Mouse (Mus musculus) limb, embryonic 14.5 days (tissue): Measurements from ENCODE around the gene Fam83b. TPM values are rescaled to one million over a fixed set of nuclear protein-coding genes. Genes with fewer than 3 reads are reported as not detected.
A peak's percentile ranks its signal among the peaks of the same experiment; 100 is the strongest.

Experiments used
- ATAC-seq: fragments of 200-750 bp; cut with Nextera tagmentation; 2 replicates; pipeline ENCODE4 v1.8.0; 2017; ENCODE audit warnings: low read depth, moderate number of reproducible peaks, moderate TSS enrichment; ENCODE audit not compliant: low FRiP score
- DNase-seq: peaks from one replicate; pipeline ENCODE4 v3.0.0-alpha.2; 2015; ENCODE audit warnings: low spot score
- H3K27ac ChIP-seq: fragments of 300-500 bp; sonication (generic); replicated peaks from 2 replicates; pipeline ENCODE4 v1.5.1; 2014; ENCODE audit warnings: low read depth, mild to moderate bottlenecking, low read length, moderate library complexity, mixed read lengths
- H3K27me3 ChIP-seq: fragments of 300-500 bp; sonication (generic); 2 replicates; pipeline ENCODE4 v1.6.1; 2014; ENCODE audit warnings: low read length, mixed read lengths; ENCODE audit not compliant: control insufficient read depth, insufficient read depth
- H3K36me3 ChIP-seq: fragments of 300-500 bp; sonication (generic); 2 replicates; pipeline ENCODE4 v1.6.1; 2014; ENCODE audit warnings: mild to moderate bottlenecking, low read length, moderate library complexity, mixed read lengths; ENCODE audit not compliant: control insufficient read depth, insufficient read depth
- H3K4me1 ChIP-seq: fragments of 300-500 bp; sonication (generic); 2 replicates; pipeline ENCODE4 v1.6.1; 2014; ENCODE audit warnings: antibody characterized with exemption, low read length, mixed read lengths; ENCODE audit not compliant: control insufficient read depth, insufficient read depth
- H3K4me2 ChIP-seq: fragments of 300-500 bp; sonication (generic); replicated peaks from 2 replicates; pipeline ENCODE4 v1.6.1; 2014; ENCODE audit warnings: low read depth, mild to moderate bottlenecking, low read length, moderate library complexity; ENCODE audit not compliant: severe bottlenecking
- H3K4me3 ChIP-seq: fragments of 300-500 bp; sonication (generic); replicated peaks from 2 replicates; pipeline ENCODE4 v1.5.1; 2014; ENCODE audit warnings: low read length
- H3K9ac ChIP-seq: fragments of 300-500 bp; sonication (generic); 2 replicates; pipeline ENCODE4 v1.6.1; 2014; ENCODE audit warnings: mild to moderate bottlenecking, low read depth, low read length, moderate library complexity; ENCODE audit not compliant: severe bottlenecking
- H3K9me3 ChIP-seq: fragments of 300-500 bp; sonication (generic); 2 replicates; pipeline ENCODE4 v1.6.1; 2016; ENCODE audit warnings: low read length; ENCODE audit not compliant: control insufficient read depth
- POLR2A ChIP-seq: fragments of 200-500 bp; IDR thresholded peaks from 2 replicates; pipeline ENCODE4 v1.8.0; 2012; ENCODE audit warnings: inconsistent platforms, mild to moderate bottlenecking, moderate library complexity, borderline replicate concordance; ENCODE audit not compliant: insufficient read depth, insufficient read length; ENCODE audit errors: extremely low read depth
- WGBS: fragments of 180-500 bp; shearing (Covaris S2); extraction: QIAGEN DNeasy Blood & Tissue Kit; methylation state at CpG from one replicate; pipeline ENCODE4 v1.1.7; 2014; 5-methylcytosine and 5-hydroxymethylcytosine counted together
- polyA plus RNA-seq, 2 experiments: library from polyadenylated mRNA; depleted of rRNA in 1 of 2; stranded (reverse) in 1 of 2; unstranded in 1 of 2; fragments of >200 nt; fragmentation: Nextera tagmentation in 1 of 2; extraction: Ambion mirVana in 1 of 2; gene quantifications; 2 replicates each; pipeline versions ENCODE4 v1.2.1 to v1.2.3; 2012 to 2014

Fam83b gene
- polyA plus RNA-seq (2012; rRNA removed) (1.3 and 2.0 TPM in 2 replicates), polyA plus RNA-seq (2014; fragmentation: Nextera tagmentation; extraction: Ambion mirVana) (7.7 and 8.6 TPM in 2 replicates)

- no peaks in the 10 kb centered on the region for H3K36me3 ChIP-seq
- 2% methylated on average over 30 of the region's 40 CpGs for WGBS
- no peak within 1 kb of the TSS for H3K27ac ChIP-seq
- TF ChIP-seq POLR2A: no peak
- H3K4me2 ChIP-seq: peak within 1 kb of the TSS; percentile 92
- 0 out of 2 replicates have a peak, but pooled peaks cover 3% of the 10 kb centered on the region for H3K27me3 ChIP-seq
- peak within 1 kb of the TSS; percentile 50 for H3K4me3 ChIP-seq
- peak; percentile 55; the same call in 1 of the 2 replicates for ATAC-seq
- no peaks in the 10 kb centered on the region; the same call in 1 of the 2 replicates for H3K9me3 ChIP-seq
- no peaks in the 10 kb centered on the region for H3K4me1 ChIP-seq
- peak; percentile 44 for DNase-seq
- peak within 1 kb of the TSS; percentile 51 for H3K9ac ChIP-seq
Observed at GRCm38 (mm10) chr9:76566515-76567280, at the start of gene Fam83b. TSS of gene Fam83b (minus strand) at chr9:76567116.

GRCm38 (mm10) chr9:76614165-76614564 is 47.2 kb upstream of the Fam83b start:
- Histone ChIP-seq H3K27ac (no peak overlapping the region), H3K9ac (no peak overlapping the region), H3K27me3 (no peaks in the 10 kb centered on the region), H3K4me1 (no peaks in the 10 kb centered on the region), H3K4me2 (no peak overlapping the region), H3K9me3 (no peaks in the 10 kb centered on the region), H3K36me3 (no peaks in the 10 kb centered on the region), H3K4me3 (no peak overlapping the region)
- WGBS: 51% methylated on average over 4 of the region's 4 CpGs
- DNase-seq (no peak), ATAC-seq (no peak)
- no peak for TF ChIP-seq POLR2A

GRCm38 (mm10) chr9:76603744-76604143 is 36.8 kb upstream of the Fam83b start:
- WGBS: 73% methylated on average over 5 of the region's 5 CpGs
- no peak for ATAC-seq
- H3K4me1 ChIP-seq: no peaks in the 10 kb centered on the region
- H3K4me3 ChIP-seq: no peak overlapping the region
- H3K4me2 ChIP-seq: no peak overlapping the region
- no peak for TF ChIP-seq POLR2A
- H3K27me3 ChIP-seq: no peaks in the 10 kb centered on the region
- no peak overlapping the region for H3K27ac ChIP-seq
- no peaks in the 10 kb centered on the region for H3K9me3 ChIP-seq
- no peak for DNase-seq
- no peak overlapping the region for H3K9ac ChIP-seq
- no peaks in the 10 kb centered on the region for H3K36me3 ChIP-seq

- WGBS: 81% methylated on average over 2 of the region's 2 CpGs
- no peaks in the 10 kb centered on the region for H3K27me3 ChIP-seq
- H3K4me3 ChIP-seq: no peak overlapping the region
- H3K4me1 ChIP-seq: no peaks in the 10 kb centered on the region
- H3K36me3 ChIP-seq: no peaks in the 10 kb centered on the region
- TF ChIP-seq POLR2A: no peak
- DNase-seq (no peak), ATAC-seq (no peak)
- no peak overlapping the region for H3K27ac ChIP-seq
- H3K9ac ChIP-seq: no peak overlapping the region
- no peak overlapping the region for H3K4me2 ChIP-seq
- H3K9me3 ChIP-seq: no peaks in the 10 kb centered on the region
Observed at GRCm38 (mm10) chr9:76602874-76603273, 36.0 kb upstream of the Fam83b start.

- H3K9me3 ChIP-seq: no peaks in the 10 kb centered on the region
- DNase-seq: no peak
- no peaks in the 10 kb centered on the region for H3K4me1 ChIP-seq
- H3K36me3 ChIP-seq: no peaks in the 10 kb centered on the region
- H3K4me3 ChIP-seq: no peak overlapping the region
- no peak overlapping the region for H3K27ac ChIP-seq
- WGBS: 71% methylated on average over 4 of the region's 4 CpGs
- ATAC-seq: no peak
- no peak overlapping the region for H3K9ac ChIP-seq
- no peak for TF ChIP-seq POLR2A
- no peaks in the 10 kb centered on the region for H3K27me3 ChIP-seq
- H3K4me2 ChIP-seq: no peak overlapping the region
Observed at GRCm38 (mm10) chr9:76597395-76597794, 30.5 kb upstream of the Fam83b start.

- Histone ChIP-seq H3K4me1 (no peaks in the 10 kb centered on the region), H3K27me3 (no peaks in the 10 kb centered on the region), H3K9me3 (no peaks in the 10 kb centered on the region), H3K9ac (no peak overlapping the region), H3K36me3 (no peaks in the 10 kb centered on the region), H3K27ac (no peak overlapping the region), H3K4me2 (no peak overlapping the region), H3K4me3 (no peak overlapping the region)
- ATAC-seq (no peak), DNase-seq (no peak)
- 34% methylated on average over 2 of the region's 2 CpGs for WGBS
- no peak for TF ChIP-seq POLR2A
Observed at GRCm38 (mm10) chr9:76593841-76594240, 26.9 kb upstream of the Fam83b start.
